Mouse (Mus musculus) forebrain, embryonic 15.5 days (tissue): ENCODE data around the gene Parva. TPM values are rescaled to one million over a fixed set of nuclear protein-coding genes. Genes with fewer than 3 reads are reported as not detected.

Experiments used
- ATAC-seq: fragments of 200-750 bp; cut with Nextera tagmentation; replicated peaks from 2 replicates; pipeline ENCODE4 v1.8.0; 2017; ENCODE audit warnings: mild to moderate bottlenecking, moderate TSS enrichment, moderate library complexity
- H3K27ac ChIP-seq: fragments of 300-500 bp; sonication (generic); replicated peaks from 2 replicates; pipeline ENCODE4 v1.5.1; 2015; ENCODE audit warnings: mild to moderate bottlenecking, inconsistent platforms
- H3K27me3 ChIP-seq: fragments of 300-500 bp; sonication (generic); 2 replicates; pipeline ENCODE4 v1.6.1; 2015; ENCODE audit warnings: inconsistent platforms
- H3K36me3 ChIP-seq: fragments of 300-500 bp; sonication (generic); 2 replicates; pipeline ENCODE4 v1.6.1; 2015; ENCODE audit warnings: mild to moderate bottlenecking, inconsistent platforms
- H3K4me1 ChIP-seq: fragments of 300-500 bp; sonication (generic); 2 replicates; pipeline ENCODE4 v1.6.1; 2015; ENCODE audit warnings: inconsistent platforms
- H3K4me2 ChIP-seq: fragments of 300-500 bp; sonication (generic); replicated peaks from 2 replicates; pipeline ENCODE4 v1.6.1; 2015; ENCODE audit warnings: mild to moderate bottlenecking, inconsistent platforms
- H3K4me3 ChIP-seq: fragments of 300-500 bp; sonication (generic); 2 replicates; pipeline ENCODE4 v1.5.1; 2015; ENCODE audit warnings: mild to moderate bottlenecking, inconsistent platforms
- H3K9ac ChIP-seq: fragments of 300-500 bp; sonication (generic); replicated peaks from 2 replicates; pipeline ENCODE4 v1.6.1; 2015; ENCODE audit warnings: mild to moderate bottlenecking, inconsistent platforms
- H3K9me3 ChIP-seq: fragments of 300-500 bp; sonication (generic); 2 replicates; pipeline ENCODE4 v1.6.1; 2016; ENCODE audit warnings: inconsistent platforms
- WGBS: fragments of 180-500 bp; shearing (Covaris S2); methylation state at CpG from one replicate; pipeline ENCODE4 v1.1.7; 2015; ENCODE audit warnings: mixed read lengths; 5-methylcytosine and 5-hydroxymethylcytosine counted together
- polyA plus RNA-seq: library from polyadenylated mRNA; unstranded; fragments of >200 nt; fragmentation: Nextera tagmentation; extraction: Ambion mirVana; gene quantifications from 2 replicates; pipeline ENCODE4 v1.2.1, GENCODE M21; 2015

Parva gene
- polyA plus RNA-seq: 21.0 and 22.2 TPM in 2 replicates

DNA sequence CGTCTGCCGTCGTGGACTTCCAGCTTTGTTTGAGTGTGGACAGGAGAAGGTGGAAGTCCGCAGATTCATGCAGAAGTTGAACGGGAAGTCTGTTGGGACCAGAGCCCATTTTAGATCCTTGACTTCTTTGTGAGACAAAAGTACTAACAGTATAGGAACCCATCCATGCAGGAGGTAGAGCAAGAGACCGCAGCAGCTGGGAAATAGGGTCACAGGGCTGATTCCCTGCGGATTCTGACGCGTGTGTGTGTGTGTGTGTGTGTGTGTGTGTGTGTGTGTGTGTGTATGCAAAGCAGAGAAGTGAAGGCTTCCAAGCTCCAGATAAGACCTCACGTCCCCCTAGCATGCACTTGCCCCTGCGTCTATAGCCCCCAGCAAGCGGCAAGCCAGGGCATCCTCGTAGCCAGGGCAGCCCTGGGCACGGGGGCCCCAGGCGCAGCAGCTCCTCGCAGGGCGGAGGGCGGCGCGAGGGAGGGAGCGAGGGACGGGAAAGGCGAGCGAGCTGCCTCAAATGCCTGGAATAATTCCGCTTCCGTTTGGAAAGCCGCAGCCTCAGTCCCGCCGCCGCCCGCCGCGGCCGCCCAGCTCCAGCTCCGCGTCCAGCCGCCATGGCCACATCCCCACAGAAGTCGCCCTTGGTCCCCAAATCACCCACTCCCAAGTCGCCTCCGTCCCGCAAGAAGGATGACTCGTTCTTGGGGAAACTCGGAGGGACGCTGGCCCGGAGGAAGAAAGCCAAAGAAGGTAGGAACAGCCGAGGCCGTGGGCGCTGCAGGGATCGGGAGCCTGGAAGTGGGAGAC lies at the start of gene Parva:
Gene Parva (plus strand): TSS at position 149 of the 801 bp plus-strand sequence.
- Histone ChIP-seq H3K9me3 (no peaks in the 10 kb centered on the region), H3K9ac (peak within 1 kb of the TSS; percentile 73), H3K27ac (peak within 1 kb of the TSS; percentile 62), H3K36me3 (no peaks in the 10 kb centered on the region), H3K4me1 (peaks cover 11% of the 10 kb centered on the region), H3K4me2 (peak within 1 kb of the TSS; percentile 85), H3K27me3 (no peaks in the 10 kb centered on the region), H3K4me3 (peak within 1 kb of the TSS; percentile 55)
- peak; percentile 88 for ATAC-seq
- WGBS: 3% methylated on average over 48 of the region's 49 CpGs

DNA sequence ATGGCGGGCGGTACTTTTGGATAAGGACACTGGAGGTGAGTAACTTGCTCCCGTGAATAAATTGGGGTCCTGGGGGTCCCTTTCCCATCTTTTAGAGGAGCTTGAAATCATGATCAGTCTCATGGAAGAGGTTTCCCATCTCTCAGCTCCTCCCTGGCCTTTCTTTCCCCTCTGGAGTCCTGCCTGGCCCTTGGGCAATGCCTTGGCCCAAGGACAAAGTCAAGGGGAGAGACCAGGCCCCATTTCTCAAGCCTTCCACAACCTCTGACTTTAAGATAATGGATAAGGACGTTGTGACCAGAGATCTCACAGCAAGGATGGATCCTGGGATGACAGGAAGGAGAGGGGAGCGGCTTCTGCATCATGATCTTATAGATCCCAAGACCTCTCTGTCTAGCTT lies 49.2 kb upstream of the Parva start:
- no peak overlapping the region for H3K9ac ChIP-seq
- H3K27ac ChIP-seq: no peak overlapping the region
- no peak for ATAC-seq
- no peaks in the 10 kb centered on the region for H3K4me1 ChIP-seq
- no peak overlapping the region for H3K4me3 ChIP-seq
- no peaks in the 10 kb centered on the region for H3K27me3 ChIP-seq
- H3K36me3 ChIP-seq: no peaks in the 10 kb centered on the region
- H3K4me2 ChIP-seq: no peak overlapping the region
- no peaks in the 10 kb centered on the region for H3K9me3 ChIP-seq
- WGBS: 85% methylated on average over 5 of the region's 5 CpGs

DNA sequence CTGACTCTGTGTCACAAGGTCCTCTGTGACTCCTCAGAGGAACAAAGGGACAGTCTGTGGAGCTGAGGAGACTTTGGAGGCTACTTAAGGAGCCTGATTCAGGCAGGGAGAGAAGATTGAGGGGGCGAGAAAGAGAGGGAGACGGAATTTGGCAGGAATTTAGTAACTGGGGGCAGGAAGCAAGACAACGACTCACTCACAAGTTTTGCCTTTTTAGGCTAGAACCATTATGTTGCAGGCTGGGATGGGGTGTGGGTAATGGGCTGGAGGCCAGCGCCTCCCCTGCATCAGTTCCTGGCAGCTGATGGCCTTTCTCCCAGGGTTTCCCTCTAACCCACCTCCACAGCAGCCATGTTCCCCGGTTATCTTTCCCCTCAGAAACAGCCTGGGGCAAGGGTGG lies 48.8 kb upstream of the Parva start:
- Histone ChIP-seq H3K27me3 (no peaks in the 10 kb centered on the region), H3K4me1 (no peaks in the 10 kb centered on the region), H3K9ac (no peak overlapping the region), H3K36me3 (no peaks in the 10 kb centered on the region), H3K4me3 (no peak overlapping the region), H3K4me2 (no peak overlapping the region), H3K9me3 (no peaks in the 10 kb centered on the region), H3K27ac (no peak overlapping the region)
- no peak for ATAC-seq
- WGBS: 71% methylated on average over 5 of the region's 5 CpGs

DNA sequence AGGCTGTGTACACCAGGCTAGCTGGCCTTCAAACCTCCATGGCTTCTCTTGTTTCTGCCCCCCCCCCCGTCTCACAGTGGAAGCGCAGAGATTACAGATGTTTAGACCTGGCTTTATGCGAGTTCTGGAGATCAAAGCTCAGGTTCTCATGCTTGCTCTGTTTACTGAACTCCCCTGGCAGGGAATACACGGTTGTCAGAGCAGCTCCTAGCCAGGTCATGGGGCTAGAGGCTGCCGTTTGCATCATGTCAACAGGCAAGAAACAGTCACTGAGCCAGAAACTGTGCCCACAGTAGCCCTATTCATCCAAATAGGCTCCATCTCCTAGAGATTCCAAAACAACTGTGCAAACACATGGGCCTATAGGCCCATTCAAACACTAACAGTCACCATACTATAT lies 40.8 kb upstream of the Parva start:
- no peaks in the 10 kb centered on the region for H3K27me3 ChIP-seq
- no peaks in the 10 kb centered on the region for H3K9me3 ChIP-seq
- peaks cover 23% of the 10 kb centered on the region for H3K4me1 ChIP-seq
- ATAC-seq: no peak
- H3K36me3 ChIP-seq: no peaks in the 10 kb centered on the region
- no peak overlapping the region for H3K4me2 ChIP-seq
- 76% methylated on average over 5 of the region's 5 CpGs for WGBS
- H3K9ac ChIP-seq: no peak overlapping the region
- no peak overlapping the region for H3K4me3 ChIP-seq
- H3K27ac ChIP-seq: no peak overlapping the region

DNA sequence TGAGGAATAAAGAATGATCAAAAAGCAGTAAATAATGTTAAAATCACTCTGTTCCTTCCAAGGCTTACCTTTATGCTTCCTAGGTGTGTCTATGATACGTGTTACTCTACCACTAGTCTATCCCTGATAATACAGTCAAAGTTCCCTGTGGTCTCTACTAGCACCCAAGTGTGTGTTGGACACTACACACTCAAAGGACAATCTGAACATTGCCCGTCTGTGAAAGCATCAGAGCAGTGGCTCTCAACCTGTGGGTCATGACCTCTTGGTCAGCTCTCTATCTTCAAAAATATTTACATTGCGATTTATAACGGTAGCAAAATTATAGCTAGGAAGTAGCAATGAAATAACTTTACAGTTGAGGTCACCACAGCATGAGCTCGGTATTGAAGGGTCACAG lies 39.4 kb upstream of the Parva start:
- 87% methylated on average over 5 of the region's 5 CpGs for WGBS
- ATAC-seq: no peak
- no peaks in the 10 kb centered on the region for H3K36me3 ChIP-seq
- no peaks in the 10 kb centered on the region for H3K9me3 ChIP-seq
- no peaks in the 10 kb centered on the region for H3K27me3 ChIP-seq
- H3K27ac ChIP-seq: no peak overlapping the region
- H3K9ac ChIP-seq: no peak overlapping the region
- no peak overlapping the region for H3K4me2 ChIP-seq
- H3K4me3 ChIP-seq: no peak overlapping the region
- H3K4me1 ChIP-seq: peaks cover 28% of the 10 kb centered on the region

DNA sequence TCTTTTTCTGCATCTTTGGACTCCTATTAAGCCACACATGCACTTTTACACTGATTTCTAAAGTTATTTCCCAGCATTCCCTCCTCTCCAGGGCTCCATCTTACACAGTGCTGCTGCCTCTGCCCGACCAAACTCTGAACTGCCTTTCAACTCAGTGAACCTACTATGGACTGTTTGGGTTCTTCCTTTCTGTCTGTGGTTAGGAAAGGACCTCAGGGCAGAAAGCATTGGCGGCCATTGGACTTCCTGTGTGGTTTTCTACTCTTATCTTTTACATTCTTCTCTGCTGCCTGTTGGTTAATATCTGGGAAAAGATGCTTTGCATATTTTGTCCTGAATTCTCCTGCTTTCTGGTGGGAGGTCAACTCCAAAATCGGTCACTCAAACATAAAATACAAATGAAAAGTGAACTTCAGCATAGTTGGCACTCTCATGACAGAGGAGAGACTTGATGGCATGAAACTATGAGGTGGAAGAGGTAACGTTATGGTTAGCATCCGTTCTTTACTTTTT lies 38.9 kb upstream of the Parva start:
- H3K27ac ChIP-seq: no peak overlapping the region
- 88% methylated on average over 5 of the region's 5 CpGs for WGBS
- no peak overlapping the region for H3K9ac ChIP-seq
- H3K36me3 ChIP-seq: no peaks in the 10 kb centered on the region
- no peak overlapping the region for H3K4me2 ChIP-seq
- peaks cover 28% of the 10 kb centered on the region for H3K4me1 ChIP-seq
- no peak for ATAC-seq
- H3K27me3 ChIP-seq: no peaks in the 10 kb centered on the region
- H3K4me3 ChIP-seq: no peak overlapping the region
- no peaks in the 10 kb centered on the region for H3K9me3 ChIP-seq

DNA sequence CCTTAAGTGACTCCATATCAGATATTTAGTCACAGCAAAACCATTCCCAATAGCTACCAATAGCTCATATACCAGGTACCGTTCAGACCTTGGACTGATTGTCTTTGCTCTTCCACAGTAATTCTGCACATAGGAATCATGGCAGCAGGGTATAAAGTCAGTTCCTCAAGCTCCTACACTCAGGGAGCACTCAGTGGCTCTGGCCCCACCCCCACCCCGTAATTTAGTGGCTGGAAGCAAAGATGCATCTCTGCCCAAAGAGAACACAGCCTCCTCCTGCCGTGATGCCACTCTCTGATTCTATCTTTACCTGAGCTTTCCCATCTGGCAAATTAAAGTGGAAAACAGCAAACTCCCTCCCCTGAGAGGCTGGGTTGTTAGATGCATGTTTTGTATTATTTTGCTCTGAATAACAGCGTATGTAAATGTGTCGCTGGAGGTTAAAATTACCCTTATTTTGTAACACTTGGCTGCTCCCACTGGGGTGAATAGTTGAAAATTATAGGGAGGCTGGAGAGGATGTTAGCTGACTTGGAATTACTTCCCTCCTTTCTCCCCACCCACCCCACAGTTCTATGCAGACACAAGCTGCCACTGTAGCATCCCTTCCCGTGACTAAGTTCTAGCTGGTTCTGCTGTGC lies 37.6 kb upstream of the Parva start:
- H3K9me3 ChIP-seq: no peaks in the 10 kb centered on the region
- no peak overlapping the region for H3K9ac ChIP-seq
- H3K36me3 ChIP-seq: no peaks in the 10 kb centered on the region
- peaks cover 28% of the 10 kb centered on the region for H3K4me1 ChIP-seq
- peak; percentile 81 for ATAC-seq
- no peaks in the 10 kb centered on the region for H3K27me3 ChIP-seq
- 25% methylated on average over 6 of the region's 6 CpGs for WGBS
- no peak overlapping the region for H3K4me2 ChIP-seq
- H3K4me3 ChIP-seq: no peak overlapping the region
- H3K27ac ChIP-seq: peak overlapping the region; percentile 68

DNA sequence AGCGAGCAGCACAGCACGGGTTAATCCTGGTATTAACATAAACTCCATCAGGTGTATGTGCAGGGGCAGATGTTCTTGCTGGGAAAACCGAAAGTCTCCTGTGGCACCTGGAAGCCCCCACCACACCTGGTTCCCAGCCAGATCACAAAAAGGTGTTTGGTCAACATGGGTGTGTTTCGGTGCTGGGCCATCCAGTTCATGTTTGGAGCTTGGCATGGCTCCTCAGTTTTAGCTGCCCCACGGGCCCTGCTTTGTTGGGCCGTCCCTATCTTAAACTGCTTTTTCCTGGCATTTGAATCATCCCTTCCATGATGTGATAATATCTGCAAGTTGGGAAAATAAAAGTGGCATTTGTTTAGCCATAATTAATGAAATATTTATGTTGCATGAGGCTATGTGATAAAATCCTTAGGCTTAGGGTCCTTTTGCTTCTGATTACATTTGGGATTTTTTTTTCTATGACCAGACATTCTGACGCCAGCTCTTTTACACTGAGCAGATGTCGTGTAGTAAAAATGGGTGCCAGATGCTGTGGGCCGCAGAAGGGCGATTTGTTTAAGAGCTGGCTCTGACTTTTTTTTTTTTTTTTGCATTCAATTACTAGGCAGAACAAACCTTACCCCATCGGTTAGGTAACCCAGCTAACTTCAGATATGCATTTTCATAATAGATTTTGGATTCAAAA lies 36.9 kb upstream of the Parva start:
- Histone ChIP-seq H3K27ac (peak overlapping the region; percentile 68), H3K27me3 (no peaks in the 10 kb centered on the region), H3K9ac (no peak overlapping the region), H3K4me1 (peaks cover 28% of the 10 kb centered on the region), H3K9me3 (no peaks in the 10 kb centered on the region), H3K36me3 (no peaks in the 10 kb centered on the region), H3K4me3 (no peak overlapping the region), H3K4me2 (no peak overlapping the region)
- ATAC-seq: peak; percentile 49; the same call in 1 of the 2 replicates
- 8% methylated on average over 11 of the region's 11 CpGs for WGBS

DNA sequence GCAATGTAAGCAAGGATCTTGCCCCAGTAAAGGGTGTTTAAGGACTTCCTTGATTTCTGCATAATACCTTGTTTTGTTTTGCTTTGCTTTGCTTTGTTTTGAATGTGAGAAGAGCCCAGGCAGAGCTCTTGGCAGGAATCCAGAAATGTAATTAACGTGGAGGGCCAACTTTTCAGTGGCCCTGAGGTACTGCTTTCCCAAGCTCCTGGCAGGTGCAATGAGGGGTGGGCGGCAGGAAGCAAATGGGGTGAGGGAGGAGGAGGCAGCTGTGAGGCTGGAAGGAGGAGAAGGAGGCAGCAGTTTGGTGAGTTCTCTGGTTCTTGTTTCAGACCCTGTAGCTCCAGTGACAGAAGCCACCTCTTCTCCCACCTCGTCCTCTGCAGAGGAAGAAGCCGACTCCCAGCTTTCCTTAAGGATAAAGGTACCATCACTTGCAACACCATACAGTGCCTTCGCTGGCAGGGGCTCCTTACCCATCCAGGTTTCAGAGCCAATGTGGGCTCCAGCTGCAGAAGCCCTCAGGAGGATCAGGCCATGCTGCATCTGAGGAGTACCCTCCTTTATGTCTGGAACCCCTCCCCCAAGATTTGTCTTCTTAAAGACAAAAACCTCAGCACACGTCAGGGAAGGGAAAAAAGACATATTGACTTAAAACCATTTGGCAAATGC lies 36.2 kb upstream of the Parva start:
- H3K4me1 ChIP-seq: peaks cover 28% of the 10 kb centered on the region
- no peak overlapping the region for H3K4me2 ChIP-seq
- H3K9ac ChIP-seq: no peak overlapping the region
- H3K36me3 ChIP-seq: no peaks in the 10 kb centered on the region
- no peaks in the 10 kb centered on the region for H3K27me3 ChIP-seq
- no peak overlapping the region for H3K4me3 ChIP-seq
- no peaks in the 10 kb centered on the region for H3K9me3 ChIP-seq
- peak overlapping the region; percentile 58 for H3K27ac ChIP-seq
- WGBS: 11% methylated on average over 6 of the region's 6 CpGs
- ATAC-seq: peak; percentile 57; the same call in 1 of the 2 replicates

DNA sequence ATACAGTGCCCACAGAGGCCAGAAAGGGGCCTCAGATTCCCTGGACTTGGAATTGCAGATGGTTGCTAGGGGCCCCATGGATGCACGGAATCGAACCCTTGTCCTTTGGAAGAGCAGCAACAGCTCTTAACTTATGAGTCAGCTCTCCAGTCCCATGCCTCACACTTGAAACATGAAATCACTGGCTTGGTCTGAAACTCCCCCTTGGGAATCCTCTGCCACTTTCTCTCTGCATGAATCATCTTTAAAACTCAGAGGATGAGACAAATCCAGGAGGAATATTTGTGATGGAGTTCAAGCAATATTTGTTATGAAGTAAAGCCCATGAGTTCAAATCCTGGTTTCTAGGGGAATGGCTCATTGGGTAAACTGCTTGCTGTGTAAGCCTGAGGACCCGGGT lies 29.5 kb upstream of the Parva start:
- H3K36me3 ChIP-seq: no peaks in the 10 kb centered on the region
- peaks cover 7% of the 10 kb centered on the region for H3K4me1 ChIP-seq
- no peak overlapping the region for H3K27ac ChIP-seq
- no peaks in the 10 kb centered on the region for H3K9me3 ChIP-seq
- WGBS: 98% methylated on average over 3 of the region's 3 CpGs
- ATAC-seq: no peak
- no peak overlapping the region for H3K9ac ChIP-seq
- H3K4me3 ChIP-seq: no peak overlapping the region
- no peak overlapping the region for H3K4me2 ChIP-seq
- H3K27me3 ChIP-seq: no peaks in the 10 kb centered on the region; the same call in 1 of the 2 replicates

DNA sequence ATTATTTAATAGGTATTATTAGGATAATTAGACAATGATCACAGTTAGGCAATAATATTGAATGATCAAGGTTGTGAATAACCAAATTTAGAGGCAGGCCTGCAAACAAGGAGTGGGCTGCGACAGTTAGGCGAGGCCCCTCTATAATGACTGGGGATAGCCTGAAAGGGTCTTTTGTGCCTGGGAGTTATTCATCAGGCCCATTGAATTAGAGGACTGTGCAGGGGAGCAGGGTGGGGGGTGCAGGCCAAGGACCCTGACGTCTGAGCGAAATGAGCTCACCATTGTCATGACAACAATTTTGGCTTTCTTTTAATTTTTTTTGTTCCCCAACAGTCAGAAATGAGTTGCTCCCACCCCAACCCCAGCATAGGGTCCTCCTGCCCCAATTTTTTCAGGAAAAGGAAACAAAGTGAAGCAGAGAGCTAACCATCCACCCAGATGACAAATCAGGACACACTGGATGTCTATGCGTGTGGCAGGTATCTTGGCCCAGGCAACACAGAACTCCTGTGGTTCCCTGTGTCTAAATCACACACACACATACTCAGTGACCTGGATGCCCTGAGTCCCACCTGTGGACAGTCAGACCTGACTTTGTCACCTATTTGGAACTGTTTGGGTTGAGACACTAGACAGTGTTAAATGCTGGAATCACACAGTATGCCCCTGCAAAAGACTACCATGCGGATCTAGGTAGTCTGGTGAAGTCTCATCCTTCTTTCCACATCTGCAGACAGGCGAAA lies 27.7 kb upstream of the Parva start:
- WGBS: 22% methylated on average over 7 of the region's 7 CpGs
- Histone ChIP-seq H3K36me3 (no peaks in the 10 kb centered on the region), H3K27ac (0 out of 2 replicates have a peak overlapping the region, but pooled peaks have one; percentile 16), H3K4me2 (no peak overlapping the region), H3K9ac (no peak overlapping the region), H3K4me3 (no peak overlapping the region), H3K9me3 (no peaks in the 10 kb centered on the region), H3K4me1 (peaks cover 7% of the 10 kb centered on the region), H3K27me3 (no peaks in the 10 kb centered on the region; the same call in 1 of the 2 replicates)
- peak; percentile 78 for ATAC-seq
